Mouse (Mus musculus) frontal cortex, postnatal 14 days (tissue): ENCODE measurements around the gene Slc36a2.

Experiments used
- DNase-seq, 2 experiments: peaks; one replicate each; pipeline ENCODE4 v3.0.0; 2022; ENCODE audit warnings: low spot score in 2 of 2

The Slc36a2 gene

DNA sequence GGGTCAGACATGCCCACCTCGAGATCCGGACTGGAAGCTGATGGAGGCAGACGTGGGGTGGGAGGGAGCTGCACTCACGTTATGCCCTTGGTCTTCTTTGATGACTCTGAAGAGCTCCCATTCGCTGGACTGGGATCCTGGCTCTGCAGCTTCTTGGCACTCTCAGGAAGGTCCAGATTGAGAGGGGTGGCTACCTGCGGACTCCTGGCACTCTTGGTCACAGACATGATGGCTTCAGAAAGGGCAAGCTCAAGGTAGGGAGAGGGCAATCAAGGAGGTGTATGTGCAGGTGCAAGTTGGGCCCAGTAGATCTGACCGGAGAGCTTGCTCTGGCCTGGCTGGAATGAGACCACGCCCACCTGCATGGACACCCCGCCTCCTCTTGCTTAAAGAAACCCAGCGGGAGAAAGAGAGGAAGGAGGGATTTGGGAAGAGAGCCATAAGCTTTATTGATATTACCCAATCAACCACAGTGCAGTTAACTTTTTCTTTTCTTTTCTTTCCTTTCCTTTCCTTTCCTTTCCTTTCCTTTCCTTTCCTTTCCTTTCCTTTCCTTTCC lies at the start of gene Slc36a2:
Slc36a2 (minus strand) TSS at position 345 of the 559 bp plus-strand sequence.
- no peak for DNase-seq

DNA sequence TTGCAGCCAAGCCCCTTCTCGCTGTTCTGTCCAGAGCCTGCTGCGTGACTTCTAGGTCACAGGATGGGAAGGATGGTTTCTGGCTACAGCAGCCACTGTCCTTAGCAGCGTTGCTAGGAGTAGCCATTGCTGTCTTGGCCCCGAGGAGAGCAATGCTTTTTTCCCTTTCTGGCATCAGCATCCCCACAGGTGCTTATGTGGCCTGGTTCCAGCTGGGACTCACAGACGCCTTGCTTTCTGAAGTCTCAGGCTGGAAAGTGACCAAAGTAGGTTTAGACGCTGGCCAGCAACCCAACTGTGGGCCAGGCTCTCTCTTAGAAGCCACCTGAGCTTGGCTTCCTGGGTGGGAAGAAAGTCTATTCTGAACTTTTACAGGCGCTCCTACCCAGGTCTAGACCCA lies 49.4 kb upstream of the Slc36a2 start:
- DNase-seq, result no peak

DNA sequence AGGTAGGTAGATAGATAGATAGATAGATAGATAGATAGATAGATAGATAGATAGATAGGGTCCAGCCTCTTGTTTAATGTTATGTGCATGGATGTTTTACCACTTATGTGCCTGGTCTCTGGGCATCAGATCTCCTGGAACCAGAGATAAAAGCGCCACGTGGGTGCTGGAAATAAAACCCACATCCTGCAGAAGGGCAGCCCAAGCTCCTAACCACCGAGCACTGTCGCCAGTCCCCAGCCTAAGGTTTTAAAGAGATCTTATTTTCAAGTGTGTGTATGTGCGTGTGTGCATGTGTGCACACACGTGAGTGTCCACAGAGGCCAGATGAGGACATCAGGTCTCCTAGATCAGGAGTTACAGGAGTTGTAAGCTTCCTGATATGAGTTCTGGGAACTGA lies 46.2 kb upstream of the Slc36a2 start:
- no peak for DNase-seq

DNA sequence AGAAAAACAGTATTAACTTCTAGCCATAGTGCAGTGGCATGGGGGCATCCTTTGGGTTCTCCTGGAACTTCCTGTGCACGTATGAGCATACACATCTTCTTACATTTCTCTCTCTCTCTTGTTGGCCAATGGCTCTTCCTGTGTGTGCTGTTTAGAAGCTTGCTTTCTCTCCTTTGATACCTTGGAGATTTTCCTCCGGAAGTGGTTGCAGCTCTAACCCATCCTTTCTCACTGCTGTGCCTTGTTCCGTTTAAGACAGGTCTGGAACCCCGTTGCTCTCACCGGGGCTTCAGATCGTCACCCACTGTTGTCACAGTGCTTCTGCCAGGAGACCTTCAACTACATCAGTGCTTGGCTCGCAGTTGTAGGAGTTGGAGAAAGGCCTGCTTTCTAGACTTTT lies 36.4 kb upstream of the Slc36a2 start:
- no peak for DNase-seq

DNA sequence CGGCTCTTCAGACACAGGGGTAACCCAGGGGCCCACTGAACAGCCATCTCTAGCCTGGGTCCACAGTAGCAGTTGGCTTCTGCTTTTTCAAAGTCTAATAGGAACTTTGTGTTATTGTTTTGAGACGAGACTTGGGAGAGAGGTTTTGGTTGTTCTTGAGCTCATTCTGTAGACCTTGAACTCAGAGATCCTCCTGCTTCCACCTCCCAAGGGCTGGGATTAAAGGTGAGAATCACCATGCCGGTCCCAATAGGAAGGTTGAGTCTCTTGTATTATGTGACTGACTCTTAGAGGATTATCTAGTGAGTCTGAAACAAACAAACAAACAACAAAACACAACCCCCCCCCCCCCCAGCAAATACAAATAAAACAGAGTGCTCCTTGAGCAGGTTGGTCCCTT lies 33.6 kb upstream of the Slc36a2 start:
- DNase-seq, result no peak

DNA sequence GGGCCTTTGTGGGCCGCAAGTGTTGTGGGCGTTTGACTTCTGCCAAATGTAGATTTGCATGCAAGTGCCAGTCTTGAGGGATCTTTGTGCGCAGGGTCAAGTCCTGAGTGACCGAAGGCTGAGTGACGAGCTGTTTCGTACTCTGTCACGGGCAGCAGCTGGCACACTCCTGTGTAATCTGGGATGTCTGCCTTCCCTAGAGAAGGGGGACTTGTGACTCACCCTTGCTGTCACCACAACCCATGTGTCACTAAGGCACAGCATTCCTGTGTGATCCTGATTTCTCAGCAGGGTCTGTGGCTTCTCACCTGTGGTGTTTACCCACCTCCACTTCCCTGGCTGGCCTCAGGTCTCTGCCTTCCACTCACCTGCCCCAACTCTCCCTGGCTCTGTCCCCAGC lies 33.0 kb upstream of the Slc36a2 start:
- DNase-seq, result no peak

DNA sequence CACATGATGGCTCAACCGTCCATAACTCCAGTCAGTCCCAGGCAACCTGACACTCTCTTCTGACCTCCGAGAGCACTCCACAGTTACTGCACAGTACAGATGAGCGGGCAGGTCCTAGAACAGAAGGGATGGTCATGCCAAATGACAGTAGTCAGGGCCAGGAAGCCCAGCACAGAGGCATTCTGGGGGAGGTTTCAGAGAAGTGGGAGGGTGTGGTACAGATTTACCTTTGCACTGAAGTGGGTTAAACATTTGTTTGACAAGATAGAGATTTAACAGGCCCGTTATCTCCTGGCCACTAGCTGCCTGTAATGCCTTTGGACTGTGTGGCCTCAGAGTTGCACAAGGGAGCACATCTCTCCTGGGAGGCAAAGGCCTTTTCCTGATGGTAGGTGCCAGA lies 32.5 kb upstream of the Slc36a2 start:
- no peak for DNase-seq

DNA sequence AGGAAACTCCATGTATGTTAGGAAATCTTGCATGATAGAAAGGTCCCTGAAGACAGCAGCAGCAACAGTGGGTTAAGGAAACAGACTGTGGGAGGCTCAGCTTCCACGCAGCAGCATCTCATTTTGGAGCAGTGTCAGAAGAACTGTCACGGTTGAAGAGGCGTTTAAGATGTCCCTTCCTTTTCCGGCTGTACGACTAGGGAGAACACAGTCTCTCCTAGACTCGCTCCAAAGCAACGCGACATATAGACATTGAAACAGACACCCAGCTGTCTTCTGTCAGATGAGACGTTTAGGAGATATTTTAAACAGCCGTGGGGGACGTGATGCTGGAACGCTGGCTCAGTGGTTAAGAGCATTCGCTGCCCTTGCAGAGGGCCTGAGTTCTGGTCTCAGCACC lies 32.0 kb upstream of the Slc36a2 start:
- DNase-seq, result peak in 1 of 2 experiments; percentile 40

DNA sequence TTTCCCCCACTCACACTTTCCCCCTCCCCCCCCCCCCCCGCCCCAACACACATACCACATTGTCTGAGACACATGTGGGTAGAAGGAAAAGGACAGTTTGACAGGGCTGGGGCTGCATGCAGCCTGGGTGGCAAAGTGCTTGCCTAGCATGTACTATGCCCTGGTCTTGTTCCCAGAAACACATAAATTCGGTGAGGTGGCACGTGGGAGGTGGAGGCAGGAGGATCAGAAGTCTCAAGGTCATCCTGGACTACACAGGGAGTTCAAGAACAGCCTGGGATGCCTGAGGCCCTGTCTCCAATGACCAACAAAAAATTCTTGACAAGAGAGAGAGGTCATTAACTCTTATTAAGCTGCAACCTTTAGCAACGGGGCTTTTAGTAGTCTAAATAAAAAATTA lies 31.2 kb upstream of the Slc36a2 start:
- DNase-seq, result no peak

DNA sequence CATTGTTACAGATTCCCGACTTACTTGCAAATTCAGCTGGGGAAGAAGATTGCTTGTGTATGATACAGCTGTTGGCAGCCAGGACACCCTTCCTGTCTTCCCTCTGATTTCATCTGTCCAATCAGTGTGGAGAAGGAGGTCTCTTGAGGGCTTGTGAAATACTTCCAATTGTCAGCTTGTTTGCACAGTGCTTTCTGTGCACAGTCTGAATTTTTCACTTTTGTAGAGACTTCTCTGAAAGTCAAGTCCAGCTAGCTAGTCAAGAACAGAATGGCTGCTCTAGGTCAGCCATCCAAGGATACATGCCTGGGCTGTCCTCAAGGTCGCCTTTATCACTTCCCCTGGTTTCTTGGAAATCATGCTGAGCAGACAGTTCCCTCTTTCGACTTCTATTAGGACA lies 30.1 kb upstream of the Slc36a2 start:
- no peak for DNase-seq

DNA sequence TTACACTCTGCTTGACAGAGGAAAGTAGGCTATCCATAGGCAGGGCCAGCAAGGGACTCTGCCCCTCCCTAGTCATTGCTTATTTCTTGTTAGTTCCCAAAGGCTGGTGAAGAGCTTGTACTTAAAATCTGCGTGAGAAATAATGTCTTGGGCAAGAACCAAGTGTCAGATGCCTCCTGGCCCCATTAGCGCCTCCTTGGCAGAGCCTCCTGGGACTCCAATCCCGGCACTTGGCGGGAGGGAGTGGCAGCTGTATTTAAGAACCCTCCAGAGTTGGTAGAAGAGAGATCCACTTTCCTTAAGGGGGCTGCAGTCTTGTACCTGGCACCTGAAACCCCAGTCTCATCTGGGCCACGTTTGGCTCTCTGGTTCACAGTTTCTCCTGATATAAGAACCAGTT lies 29.3 kb upstream of the Slc36a2 start:
- no peak for DNase-seq

DNA sequence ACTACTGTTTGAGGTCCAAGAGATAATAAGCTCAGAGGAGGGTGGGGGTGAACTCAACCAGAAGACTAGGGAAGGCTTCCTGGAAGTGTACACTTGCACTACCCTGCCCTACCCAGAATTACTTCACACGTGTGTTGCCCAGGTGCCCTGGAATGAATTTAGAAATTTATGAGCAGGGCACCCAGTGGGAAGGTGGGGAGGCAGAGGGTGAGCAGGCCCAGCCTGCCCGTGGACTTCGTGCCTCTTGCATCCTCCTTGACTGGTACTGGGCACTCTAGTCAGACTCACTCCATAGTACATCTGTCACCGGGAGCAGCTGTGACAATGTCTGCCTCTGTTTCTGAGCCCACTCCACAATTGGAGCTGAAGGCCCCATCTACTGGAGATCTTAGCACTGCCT lies 28.6 kb upstream of the Slc36a2 start:
- DNase-seq, result no peak

DNA sequence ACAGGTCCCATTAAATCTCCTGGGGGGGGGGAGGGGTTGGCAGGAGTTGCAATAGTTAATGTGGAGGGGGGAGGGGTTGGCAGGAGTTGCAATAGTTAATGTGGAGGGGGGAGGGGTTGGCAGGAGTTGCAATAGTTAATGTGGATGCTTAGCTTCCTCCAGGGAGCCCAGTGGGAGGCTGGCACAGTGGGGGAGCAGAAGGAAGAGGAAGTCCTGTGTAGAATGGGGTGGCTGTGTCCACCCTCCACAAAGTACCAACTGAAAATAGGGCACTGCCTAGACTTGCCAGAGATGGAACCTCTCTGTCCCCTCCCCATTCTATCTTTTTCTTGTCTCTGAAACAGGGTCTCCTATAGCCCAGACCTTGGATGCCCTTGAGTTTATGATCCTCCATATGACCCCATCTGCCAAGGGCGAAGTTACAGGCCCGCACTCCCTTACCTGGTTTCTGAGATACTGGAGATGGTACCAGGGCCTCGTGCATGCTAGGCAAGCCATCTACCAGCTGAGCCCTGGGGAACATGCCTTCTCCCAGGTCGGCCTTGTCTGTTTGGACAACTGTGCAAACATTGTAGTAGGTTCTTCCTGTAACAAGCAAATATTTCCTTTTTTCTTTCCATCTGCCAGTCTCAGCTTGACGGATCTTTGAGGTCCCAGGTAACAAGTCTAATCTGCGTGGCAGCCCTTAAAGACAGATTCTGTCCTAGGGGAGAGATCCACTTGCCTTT lies 24.9 kb upstream of the Slc36a2 start:
- DNase-seq, result no peak

DNA sequence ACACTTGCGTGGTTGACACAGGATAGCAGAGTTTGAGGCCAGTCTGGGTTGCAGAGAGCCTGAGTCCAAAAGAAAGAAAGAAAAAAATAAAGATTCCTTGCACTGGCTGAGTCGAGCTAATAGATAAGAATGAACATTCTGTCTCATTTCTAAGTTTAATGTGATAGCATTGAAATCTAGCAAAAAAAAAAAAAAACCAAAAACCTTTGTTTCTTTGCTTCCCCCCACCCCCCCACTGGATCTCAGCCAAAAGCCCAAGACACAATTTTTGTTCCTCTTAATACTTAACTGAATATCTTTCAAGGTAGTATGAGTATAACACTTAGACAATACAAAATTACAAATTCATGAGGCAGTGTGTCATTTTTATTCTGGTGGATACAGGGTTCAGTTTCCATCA lies 24.2 kb upstream of the Slc36a2 start:
- DNase-seq, result no peak

DNA sequence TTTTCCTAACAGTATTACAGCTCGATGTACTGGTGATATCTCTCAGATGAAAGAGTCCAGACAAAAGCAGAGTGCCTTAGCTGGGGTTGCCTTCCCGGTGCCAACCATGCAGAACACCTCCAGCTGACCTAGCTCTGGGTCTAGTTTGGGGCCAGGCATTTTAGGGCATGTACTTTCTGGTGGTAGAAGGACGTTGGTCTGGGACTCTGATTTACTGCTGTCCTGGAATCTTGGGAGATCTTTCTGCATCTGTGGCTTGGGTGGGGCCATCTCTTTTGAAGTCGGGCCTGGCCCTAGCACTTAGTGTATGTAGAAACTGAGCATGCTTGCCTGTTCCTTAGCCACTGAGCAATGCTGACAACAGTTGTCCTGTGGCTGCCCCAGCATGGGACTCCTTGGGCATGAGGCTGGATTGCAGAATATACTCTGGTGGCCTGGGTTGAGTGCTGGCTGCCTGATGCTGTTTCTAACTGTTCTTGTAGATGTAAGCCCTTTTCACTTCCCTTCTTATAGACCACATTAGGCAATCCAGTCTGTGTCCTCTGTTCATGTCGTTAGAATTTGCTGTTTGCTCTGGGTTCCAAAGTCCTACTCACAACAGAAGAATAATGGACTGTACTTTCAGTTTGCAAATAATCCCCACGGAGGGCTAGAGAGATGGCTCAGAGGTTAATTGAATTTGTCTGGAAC lies 23.3 kb upstream of the Slc36a2 start:
- DNase-seq, result no peak

DNA sequence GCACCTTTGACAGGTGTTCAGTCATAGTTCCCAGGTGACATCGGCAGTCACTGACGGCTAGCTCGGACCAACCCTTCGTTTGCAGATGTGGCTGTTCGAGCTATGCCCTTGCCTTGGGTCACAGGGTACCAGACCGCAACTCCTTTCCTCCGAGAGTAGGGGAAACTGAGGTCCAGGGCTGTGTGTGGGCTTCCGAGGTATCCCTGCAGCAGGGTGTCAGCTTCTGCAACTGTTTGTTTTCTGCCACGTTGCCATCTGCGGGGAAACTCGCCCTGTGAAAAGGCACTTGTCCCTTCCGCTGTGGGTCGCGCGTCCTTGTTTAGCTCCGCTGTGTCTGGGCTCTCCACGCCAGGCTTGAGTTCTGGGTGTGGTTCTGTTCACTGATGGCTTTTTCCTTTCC lies 19.7 kb upstream of the Slc36a2 start:
- no peak for DNase-seq

DNA sequence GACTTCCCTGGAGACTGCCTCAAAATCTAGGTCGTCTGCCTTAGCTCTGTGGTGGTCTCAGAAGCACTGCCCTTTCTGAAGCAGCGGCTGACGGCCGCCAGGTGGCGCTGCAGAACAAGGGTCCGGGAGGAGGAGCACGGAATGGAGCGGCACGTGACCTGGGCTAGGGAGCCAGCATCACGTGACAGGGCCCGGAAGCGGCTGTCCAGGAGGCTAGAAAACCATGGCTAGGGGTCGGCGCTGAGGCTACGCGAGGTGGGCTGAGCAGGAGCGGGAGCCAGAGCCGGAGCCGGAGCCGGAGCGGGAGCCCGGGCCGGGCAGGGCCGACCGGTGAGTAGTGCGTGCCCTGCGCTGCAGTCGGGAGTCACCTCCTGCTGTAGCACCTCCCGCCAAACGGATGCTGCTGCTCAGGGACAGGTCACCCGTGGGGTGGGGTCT lies 19.3 kb upstream of the Slc36a2 start, which contains the start of gene Slc36a1:
Slc36a1 (plus strand) TSS at position 192 of the 438 bp plus-strand sequence.
- DNase-seq, result peak; percentile 89 to 96

DNA sequence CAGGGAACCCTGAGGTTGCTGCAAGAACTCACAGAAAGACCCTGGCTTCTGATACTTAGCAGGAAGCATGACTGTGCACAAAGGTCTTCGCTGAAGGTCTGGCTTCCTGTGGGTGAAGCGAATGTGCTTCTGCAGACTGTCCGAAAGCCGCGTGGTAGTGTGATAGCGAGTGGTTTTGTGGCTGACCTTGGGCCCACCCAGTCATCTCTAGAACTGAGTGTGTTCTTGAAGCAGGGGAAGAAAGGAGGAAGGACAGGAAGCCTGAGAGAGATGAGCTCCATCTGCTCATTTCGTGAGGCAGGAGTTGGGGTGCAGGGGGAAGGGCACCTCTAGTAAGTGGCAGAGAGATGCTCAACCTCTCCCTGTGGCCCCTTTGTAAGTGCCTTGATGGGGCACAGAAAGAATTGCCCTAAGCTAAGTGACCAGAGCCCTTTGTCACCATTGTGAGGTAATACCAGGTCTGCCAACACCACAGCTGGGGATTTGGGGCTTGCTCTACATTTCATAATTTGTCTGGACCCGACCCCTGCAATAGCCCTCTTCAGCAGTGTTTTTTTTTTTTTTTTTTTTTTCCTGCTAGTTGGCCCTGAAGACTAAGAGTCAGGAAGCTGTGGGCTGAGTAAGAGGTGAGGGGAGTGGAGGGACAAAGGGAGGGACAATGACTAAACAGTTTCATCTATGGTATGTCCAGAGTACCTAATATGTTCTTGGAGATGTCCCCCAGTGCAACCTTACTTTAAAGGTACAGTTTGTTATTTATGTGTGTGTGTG lies 13.0 kb upstream of the Slc36a2 start:
- no peak for DNase-seq

DNA sequence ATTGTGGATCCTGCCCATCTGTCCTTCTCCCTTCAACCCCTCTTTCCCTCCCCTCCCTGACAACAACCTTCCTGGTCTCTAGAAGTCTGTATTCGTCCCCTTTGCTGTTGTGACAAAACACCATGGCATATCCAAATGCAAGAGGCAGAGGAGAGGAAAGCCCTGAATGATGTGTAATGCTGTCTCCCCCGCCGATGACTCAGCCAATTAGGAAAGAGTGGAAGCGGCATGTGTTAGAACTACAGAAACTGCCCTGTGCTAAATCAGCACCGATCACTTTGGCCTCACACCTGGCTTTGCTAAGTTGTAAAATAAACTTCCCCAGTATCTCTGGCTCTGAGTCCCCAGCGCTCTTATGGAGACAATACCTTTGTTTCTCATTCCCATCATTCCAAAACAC lies 12.2 kb upstream of the Slc36a2 start:
- DNase-seq, result no peak

DNA sequence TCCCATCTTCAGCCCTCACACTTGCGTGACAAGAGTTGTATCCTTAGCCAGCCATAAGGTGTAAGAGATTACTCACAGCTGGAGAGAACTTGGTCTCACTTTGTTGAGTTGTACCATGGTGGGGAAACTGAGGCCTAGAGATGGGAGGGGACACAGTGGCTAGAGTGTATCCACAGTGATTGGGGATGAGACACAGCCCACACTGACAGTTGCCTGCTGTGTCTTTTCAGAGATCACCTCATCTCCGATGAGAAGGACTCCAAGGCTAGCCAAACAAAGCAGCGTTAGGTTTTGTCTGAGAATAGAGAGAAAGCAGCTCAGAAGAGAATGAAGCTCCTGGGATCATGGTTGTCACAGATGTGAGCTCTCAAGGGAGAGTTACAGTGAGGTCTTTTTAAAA lies 5.3 kb upstream of the Slc36a2 start:
- no peak for DNase-seq

DNA sequence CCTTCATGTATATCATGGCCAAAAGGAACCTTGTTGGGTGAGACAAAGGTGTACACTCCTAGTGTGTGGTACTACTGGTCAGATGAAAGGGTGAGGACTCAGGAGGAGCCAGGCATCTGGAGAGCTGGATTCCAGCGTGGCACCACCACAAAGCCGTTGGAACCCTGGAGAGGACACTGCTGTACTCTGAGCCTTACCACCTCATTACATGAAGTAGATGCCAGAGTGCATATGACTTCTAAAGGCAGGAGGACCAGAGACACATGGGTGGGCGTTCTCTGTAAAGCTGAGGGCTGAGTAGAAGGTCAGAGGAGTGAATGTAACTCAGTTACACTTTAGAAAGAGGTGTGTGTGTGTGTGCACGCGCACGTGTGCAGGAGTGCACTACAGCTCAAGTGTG lies 2.9 kb upstream of the Slc36a2 start:
- no peak for DNase-seq

DNA sequence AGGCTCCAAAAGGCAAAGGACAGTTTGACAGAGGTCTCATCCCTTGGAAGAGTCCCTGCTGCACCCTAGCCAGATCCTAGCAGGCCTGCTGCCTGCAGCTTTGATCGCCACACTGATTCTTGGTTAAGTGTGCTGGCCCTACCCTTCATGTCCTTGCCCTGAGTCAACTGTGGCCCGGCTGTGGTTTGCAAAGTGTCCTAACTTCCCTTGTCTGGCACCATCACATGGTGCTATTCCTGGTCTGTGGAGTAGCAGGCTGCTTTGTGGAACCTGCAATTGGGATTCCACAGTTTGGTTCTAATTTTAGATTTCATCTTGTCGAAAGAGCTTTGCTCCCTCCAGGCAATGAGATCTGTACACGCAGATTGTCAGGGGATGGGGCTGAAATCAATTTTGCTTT lies 2.4 kb upstream of the Slc36a2 start:
- no peak for DNase-seq
